Mouse (Mus musculus) embryonic facial prominence, embryonic 13.5 days (tissue): ENCODE measurements around the gene Zfp800. TPM values are rescaled to one million over a fixed set of nuclear protein-coding genes. Genes with fewer than 3 reads are reported as not detected.
A peak's percentile ranks its signal among the peaks of the same experiment; 100 is the strongest.

Experiments used
- ATAC-seq: fragments of 200-750 bp; cut with Nextera tagmentation; 2 replicates; pipeline ENCODE4 v1.8.0; 2017; ENCODE audit warnings: low read depth; ENCODE audit not compliant: insufficient number of reproducible peaks, insufficient read depth, low FRiP score, low TSS enrichment
- H3K27ac ChIP-seq: fragments of 300-500 bp; sonication (generic); 2 replicates; pipeline ENCODE4 v1.5.1; 2015; ENCODE audit warnings: moderate library complexity, mild to moderate bottlenecking, inconsistent platforms
- H3K27me3 ChIP-seq: fragments of 300-500 bp; sonication (generic); 2 replicates; pipeline ENCODE4 v1.6.1; 2015; ENCODE audit warnings: mild to moderate bottlenecking, inconsistent platforms
- H3K36me3 ChIP-seq: fragments of 300-500 bp; sonication (generic); 2 replicates; pipeline ENCODE4 v1.6.1; 2015; ENCODE audit warnings: mild to moderate bottlenecking, inconsistent platforms
- H3K4me1 ChIP-seq: fragments of 300-500 bp; sonication (generic); 2 replicates; pipeline ENCODE4 v1.6.1; 2015; ENCODE audit warnings: inconsistent platforms
- H3K4me2 ChIP-seq: fragments of 300-500 bp; sonication (generic); 2 replicates; pipeline ENCODE4 v1.6.1; 2015; ENCODE audit warnings: moderate library complexity, mild to moderate bottlenecking, inconsistent platforms
- H3K4me3 ChIP-seq: fragments of 300-500 bp; sonication (generic); 2 replicates; pipeline ENCODE4 v1.5.1; 2015; ENCODE audit warnings: mild to moderate bottlenecking, inconsistent platforms
- H3K9ac ChIP-seq: fragments of 300-500 bp; sonication (generic); 2 replicates; pipeline ENCODE4 v1.6.1; 2015; ENCODE audit warnings: mild to moderate bottlenecking, inconsistent platforms
- H3K9me3 ChIP-seq: fragments of 300-500 bp; sonication (generic); 2 replicates; pipeline ENCODE4 v1.6.1; 2016; ENCODE audit warnings: inconsistent platforms
- WGBS: fragments of 180-500 bp; shearing (Covaris S2); methylation state at CpG from one replicate; pipeline ENCODE4 v1.1.7; 2015; ENCODE audit warnings: mixed read lengths; 5-methylcytosine and 5-hydroxymethylcytosine counted together
- polyA plus RNA-seq: library from polyadenylated mRNA; unstranded; fragments of >200 nt; fragmentation: Nextera tagmentation; extraction: Ambion mirVana; gene quantifications from 2 replicates; pipeline ENCODE4 v1.2.1, GENCODE M21; 2015

Gene Zfp800
- polyA plus RNA-seq, 1 experiment from 2014 or later: 20.4 TPM

GRCm38 (mm10) chr6:28252790-28253189, 145.0 kb downstream of the Zfp800 start:
- Histone ChIP-seq H3K9ac (no peak overlapping the region), H3K27ac (no peak overlapping the region), H3K4me2 (no peak overlapping the region), H3K4me3 (no peak overlapping the region), H3K4me1 (no peaks in the 10 kb centered on the region), H3K36me3 (peaks cover 23% of the 10 kb centered on the region), H3K27me3 (no peaks in the 10 kb centered on the region), H3K9me3 (no peaks in the 10 kb centered on the region)
- ATAC-seq: no peak

- no peaks in the 10 kb centered on the region for H3K4me1 ChIP-seq
- no peak overlapping the region for H3K9ac ChIP-seq
- no peak overlapping the region for H3K27ac ChIP-seq
- WGBS: 79% methylated on average over 2 of the region's 2 CpGs
- H3K4me2 ChIP-seq: no peak overlapping the region
- no peak overlapping the region for H3K4me3 ChIP-seq
- H3K27me3 ChIP-seq: no peaks in the 10 kb centered on the region
- no peaks in the 10 kb centered on the region for H3K9me3 ChIP-seq
- H3K36me3 ChIP-seq: peaks cover 25% of the 10 kb centered on the region
- no peak for ATAC-seq
These were observed 149.6 kb downstream of the Zfp800 start for GRCm38 (mm10) chr6:28248211-28248610.

- Histone ChIP-seq H3K36me3 (0 out of 2 replicates have a peak, but pooled peaks cover 3% of the 10 kb centered on the region), H3K4me3 (no peak overlapping the region), H3K9me3 (no peaks in the 10 kb centered on the region), H3K27me3 (no peaks in the 10 kb centered on the region), H3K4me1 (no peaks in the 10 kb centered on the region), H3K9ac (no peak overlapping the region), H3K27ac (no peak overlapping the region), H3K4me2 (no peak overlapping the region)
- ATAC-seq: no peak
- WGBS: 92% methylated on average over 7 of the region's 7 CpGs
These were observed 165.0 kb downstream of the Zfp800 start for GRCm38 (mm10) chr6:28232618-28233361.

DNA sequence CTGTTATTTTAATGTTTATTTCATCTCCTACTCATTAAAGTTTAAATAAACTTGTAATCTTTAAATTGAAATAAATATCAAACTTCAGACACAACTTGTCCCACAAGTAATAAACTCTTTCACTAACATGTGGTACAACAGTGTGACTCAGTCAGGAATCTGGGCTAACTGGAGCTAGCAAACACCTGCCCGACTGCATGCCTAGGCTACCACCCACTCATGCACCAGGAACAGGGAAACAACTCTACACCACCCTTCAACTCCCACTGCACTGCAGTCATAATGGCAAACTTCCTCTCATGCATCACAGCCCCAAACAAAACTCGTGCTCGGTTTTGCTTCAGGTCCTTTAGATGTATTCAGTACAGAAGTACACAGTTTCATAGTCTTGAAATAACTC, 169.7 kb downstream of the Zfp800 start:
- Histone ChIP-seq H3K27me3 (no peaks in the 10 kb centered on the region), H3K9ac (no peak overlapping the region), H3K4me2 (no peak overlapping the region), H3K4me1 (no peaks in the 10 kb centered on the region), H3K36me3 (0 out of 2 replicates have a peak, but pooled peaks cover 3% of the 10 kb centered on the region), H3K9me3 (no peaks in the 10 kb centered on the region), H3K27ac (no peak overlapping the region), H3K4me3 (no peak overlapping the region)
- ATAC-seq: no peak
- 81% methylated on average over 3 of the region's 3 CpGs for WGBS

DNA sequence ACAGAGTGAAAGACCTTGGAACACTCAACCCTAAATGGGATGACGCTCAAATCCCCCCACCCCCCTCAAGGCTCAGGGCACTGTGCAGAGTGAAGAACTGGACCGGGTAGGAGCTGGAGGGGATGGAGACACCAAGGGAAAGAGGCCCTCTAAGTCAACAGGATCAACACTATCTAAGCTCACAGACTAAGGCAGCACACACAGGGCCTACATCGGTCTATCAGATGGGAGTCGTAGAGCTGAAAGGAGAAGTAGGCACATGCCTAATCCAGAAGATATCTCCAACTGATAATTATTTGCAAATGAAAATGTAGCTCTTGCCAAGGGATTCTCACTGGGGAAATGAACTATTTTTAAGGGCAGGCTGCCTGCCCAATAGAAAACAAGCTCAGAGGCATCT, 176.8 kb downstream of the Zfp800 start:
- ATAC-seq: no peak
- no peaks in the 10 kb centered on the region for H3K36me3 ChIP-seq
- 79% methylated on average over 4 of the region's 4 CpGs for WGBS
- no peak overlapping the region for H3K9ac ChIP-seq
- no peaks in the 10 kb centered on the region for H3K4me1 ChIP-seq
- no peaks in the 10 kb centered on the region for H3K27me3 ChIP-seq
- no peak overlapping the region for H3K27ac ChIP-seq
- H3K9me3 ChIP-seq: no peaks in the 10 kb centered on the region
- no peak overlapping the region for H3K4me3 ChIP-seq
- H3K4me2 ChIP-seq: no peak overlapping the region

DNA sequence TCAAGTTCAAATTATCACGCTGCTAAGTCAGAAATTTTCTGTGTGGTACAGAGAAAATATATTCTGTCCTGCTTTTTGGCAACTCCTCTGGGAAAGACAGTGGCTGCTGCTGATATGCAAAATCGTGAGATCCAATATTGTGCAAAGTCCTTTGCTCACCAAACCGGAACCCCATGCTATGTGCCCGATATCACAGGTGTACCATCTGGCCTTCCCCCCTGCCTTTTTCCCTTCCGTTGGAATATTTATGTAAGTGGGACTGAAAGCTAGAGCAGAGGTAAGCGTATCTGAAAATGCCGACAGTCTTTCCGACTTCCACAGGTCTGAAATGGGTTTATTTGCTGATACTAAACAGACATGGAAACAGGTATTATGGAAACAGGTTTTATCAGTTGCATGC, 179.4 kb downstream of the Zfp800 start:
- Histone ChIP-seq H3K27ac (no peak overlapping the region), H3K9ac (no peak overlapping the region), H3K9me3 (no peaks in the 10 kb centered on the region), H3K4me1 (no peaks in the 10 kb centered on the region), H3K27me3 (no peaks in the 10 kb centered on the region), H3K36me3 (no peaks in the 10 kb centered on the region), H3K4me3 (no peak overlapping the region), H3K4me2 (no peak overlapping the region)
- WGBS: 88% methylated on average over 8 of the region's 8 CpGs
- ATAC-seq: no peak

DNA sequence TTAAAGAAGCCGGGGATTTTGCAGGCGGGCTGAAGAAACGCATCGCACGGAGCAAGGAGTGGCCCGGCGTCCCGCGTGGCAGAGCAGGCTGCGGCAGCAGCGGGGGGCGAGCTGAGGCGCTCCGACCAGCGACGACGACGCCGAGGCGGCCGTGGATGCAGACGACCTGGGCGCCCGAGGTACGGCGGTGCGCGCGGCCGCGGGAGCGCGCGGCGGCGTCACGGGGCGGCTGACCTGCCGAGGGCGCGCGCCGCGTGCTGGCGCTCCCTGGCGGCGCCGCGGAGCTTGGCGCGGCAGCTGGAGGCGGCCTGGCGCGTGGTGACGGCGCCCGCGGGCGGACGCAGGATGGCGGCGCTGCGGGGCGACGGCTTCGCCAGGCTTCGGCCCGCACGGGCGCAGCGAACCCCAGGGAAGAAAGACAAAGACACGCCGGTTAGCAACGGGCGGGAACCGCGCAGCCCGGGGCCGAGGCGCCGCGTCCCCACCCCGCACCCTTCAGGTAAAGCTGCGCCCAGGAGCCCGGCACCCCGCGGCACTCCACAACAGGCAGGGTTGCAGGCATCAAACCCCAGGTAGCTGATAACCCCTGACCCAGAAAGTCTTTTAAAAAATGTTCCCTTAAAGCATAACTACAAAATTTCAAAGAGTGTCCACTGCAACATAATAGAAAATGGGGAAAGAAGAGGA, 182.4 kb downstream of the Zfp800 start:
- peak overlapping the region; percentile 75 for H3K4me2 ChIP-seq
- H3K4me1 ChIP-seq: no peaks in the 10 kb centered on the region
- H3K9me3 ChIP-seq: no peaks in the 10 kb centered on the region
- H3K36me3 ChIP-seq: no peaks in the 10 kb centered on the region
- no peaks in the 10 kb centered on the region for H3K27me3 ChIP-seq
- peak overlapping the region; percentile 81 for H3K9ac ChIP-seq
- ATAC-seq: peak; percentile 75
- H3K27ac ChIP-seq: peak overlapping the region; percentile 16; the same call in 1 of the 2 replicates
- H3K4me3 ChIP-seq: peak overlapping the region; percentile 60
- under 1% methylated on average over 87 of the region's 87 CpGs for WGBS

GRCm38 (mm10) chr6:28214658-28215267, 183.0 kb downstream of the Zfp800 start:
- Histone ChIP-seq H3K9me3 (no peaks in the 10 kb centered on the region), H3K4me1 (no peaks in the 10 kb centered on the region), H3K27ac (no peak overlapping the region; the same call in 1 of the 2 replicates), H3K27me3 (no peaks in the 10 kb centered on the region), H3K36me3 (no peaks in the 10 kb centered on the region), H3K9ac (peak overlapping the region; percentile 81), H3K4me3 (peak overlapping the region; percentile 60), H3K4me2 (peak overlapping the region; percentile 75)
- ATAC-seq: no peak
- 19% methylated on average over 13 of the region's 13 CpGs for WGBS

DNA sequence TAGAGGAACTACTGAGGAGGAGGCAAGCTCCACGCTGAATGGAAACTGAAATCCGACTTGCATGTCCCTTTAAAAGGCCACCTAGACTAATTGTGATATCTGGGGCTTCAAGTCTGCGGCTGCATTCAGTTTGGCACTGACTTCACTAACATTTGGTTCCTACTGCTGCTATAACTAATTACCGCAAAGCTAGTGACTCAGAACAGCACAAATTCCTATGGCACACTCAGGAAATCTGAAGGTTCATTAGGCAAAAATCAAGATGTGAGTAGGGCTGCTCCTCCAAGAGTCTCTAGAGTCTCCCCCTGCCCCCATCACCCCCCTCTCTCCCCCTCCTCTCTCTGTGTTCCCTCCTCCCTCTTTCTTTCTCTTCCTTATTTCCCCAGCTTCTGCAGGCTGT, 194.4 kb downstream of the Zfp800 start:
- Histone ChIP-seq H3K4me3 (no peak overlapping the region), H3K27ac (no peak overlapping the region), H3K9ac (no peak overlapping the region), H3K27me3 (no peaks in the 10 kb centered on the region), H3K9me3 (no peaks in the 10 kb centered on the region), H3K4me1 (no peaks in the 10 kb centered on the region), H3K36me3 (no peaks in the 10 kb centered on the region), H3K4me2 (no peak overlapping the region)
- 46% methylated on average over 4 of the region's 4 CpGs for WGBS
- no peak for ATAC-seq

DNA sequence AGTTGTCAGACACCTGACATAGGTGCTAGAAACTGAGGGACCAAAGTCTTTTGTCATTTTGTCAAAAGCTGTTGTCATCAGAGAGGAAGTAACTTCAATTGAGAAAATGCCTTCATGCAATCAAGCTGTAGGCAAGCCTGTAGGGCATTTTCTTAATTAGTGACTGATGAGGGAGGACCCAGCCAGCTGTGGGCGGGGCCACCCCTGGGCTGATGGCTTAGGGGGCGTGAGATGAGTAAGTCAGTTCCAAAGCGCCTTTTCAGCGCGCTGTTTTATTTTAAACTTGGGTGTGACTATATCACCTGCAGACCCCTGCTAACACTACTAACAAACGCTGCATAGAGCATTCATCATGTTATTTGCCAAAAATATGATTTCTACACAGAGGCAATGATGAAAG, 195.0 kb downstream of the Zfp800 start:
- ATAC-seq: no peak
- Histone ChIP-seq H3K36me3 (no peaks in the 10 kb centered on the region), H3K4me3 (no peak overlapping the region), H3K4me1 (no peaks in the 10 kb centered on the region), H3K27ac (no peak overlapping the region), H3K9me3 (no peaks in the 10 kb centered on the region), H3K9ac (no peak overlapping the region), H3K4me2 (no peak overlapping the region), H3K27me3 (no peaks in the 10 kb centered on the region)
- WGBS: 59% methylated on average over 6 of the region's 6 CpGs

- Histone ChIP-seq H3K27ac (no peak overlapping the region), H3K36me3 (no peaks in the 10 kb centered on the region), H3K9ac (no peak overlapping the region), H3K4me3 (no peak overlapping the region), H3K4me1 (no peaks in the 10 kb centered on the region), H3K27me3 (no peaks in the 10 kb centered on the region), H3K4me2 (no peak overlapping the region), H3K9me3 (no peaks in the 10 kb centered on the region)
- WGBS: 32% methylated on average over 2 of the region's 2 CpGs
- no peak for ATAC-seq
These were observed 203.9 kb downstream of the Zfp800 start for GRCm38 (mm10) chr6:28193901-28194300.

DNA sequence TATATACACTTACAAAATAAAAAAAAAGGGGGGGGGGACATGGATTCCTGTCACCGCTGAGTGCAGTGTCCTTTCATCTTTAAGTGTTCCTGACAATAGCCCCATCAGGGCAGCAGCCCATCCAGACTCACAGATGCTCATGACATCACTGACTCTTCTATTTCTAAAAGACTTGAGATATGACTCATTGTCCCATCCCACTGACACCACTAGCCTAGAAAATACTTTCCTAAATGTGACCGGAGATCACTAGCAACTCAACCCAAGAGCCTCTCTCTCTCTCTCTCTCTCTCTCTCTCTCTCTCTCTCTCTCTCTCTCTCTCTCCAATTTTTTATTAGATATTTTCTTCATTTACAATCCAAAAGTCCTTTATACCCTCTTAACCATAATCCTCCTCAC, 205.9 kb downstream of the Zfp800 start:
- Histone ChIP-seq H3K4me2 (no peak overlapping the region), H3K27me3 (no peaks in the 10 kb centered on the region), H3K9me3 (no peaks in the 10 kb centered on the region), H3K9ac (no peak overlapping the region), H3K4me1 (no peaks in the 10 kb centered on the region), H3K27ac (no peak overlapping the region), H3K4me3 (no peak overlapping the region), H3K36me3 (no peaks in the 10 kb centered on the region)
- 88% methylated on average over 2 of the region's 2 CpGs for WGBS
- no peak for ATAC-seq
